Mouse (Mus musculus): Measurements from ENCODE around the gene Gm37596. TPM values are rescaled to one million over a fixed set of nuclear protein-coding genes. Genes with fewer than 3 reads are reported as not detected.
"Not testable (repeated sequence)": the region's sequence is repeated elsewhere in the genome, so short reads cannot be mapped to it uniquely, and the experiment has no call there.

Gene Gm37596
- polyA plus RNA-seq (2015; fragmentation: Nextera tagmentation; extraction: Ambion mirVana), result not detected in 2 replicates

- H3K27ac ChIP-seq (replicated peaks); H3K36me3 ChIP-seq; H3K4me1 ChIP-seq; ATAC-seq (replicated peaks); H3K27me3 ChIP-seq; H3K9ac ChIP-seq (replicated peaks); H3K4me2 ChIP-seq (replicated peaks); H3K4me3 ChIP-seq; H3K9me3 ChIP-seq: not testable (repeated sequence)
- WGBS, result 81% methylated on average over 1 of the region's 2 CpGs
Observed at GRCm38 (mm10) chr3:93692970-93693369, at the start of gene Gm37596. Gene Gm37596, minus strand, starts transcription at chr3:93693070.

- H3K9ac ChIP-seq (replicated peaks); H3K36me3 ChIP-seq; H3K27me3 ChIP-seq; H3K27ac ChIP-seq (replicated peaks); H3K4me2 ChIP-seq (replicated peaks); ATAC-seq (replicated peaks); H3K4me1 ChIP-seq; H3K9me3 ChIP-seq; H3K4me3 ChIP-seq: not testable (repeated sequence)
- WGBS, result 86% methylated on average over 2 of the region's 2 CpGs
Observed at GRCm38 (mm10) chr3:93708969-93709637, 16.2 kb upstream of the Gm37596 start.

DNA sequence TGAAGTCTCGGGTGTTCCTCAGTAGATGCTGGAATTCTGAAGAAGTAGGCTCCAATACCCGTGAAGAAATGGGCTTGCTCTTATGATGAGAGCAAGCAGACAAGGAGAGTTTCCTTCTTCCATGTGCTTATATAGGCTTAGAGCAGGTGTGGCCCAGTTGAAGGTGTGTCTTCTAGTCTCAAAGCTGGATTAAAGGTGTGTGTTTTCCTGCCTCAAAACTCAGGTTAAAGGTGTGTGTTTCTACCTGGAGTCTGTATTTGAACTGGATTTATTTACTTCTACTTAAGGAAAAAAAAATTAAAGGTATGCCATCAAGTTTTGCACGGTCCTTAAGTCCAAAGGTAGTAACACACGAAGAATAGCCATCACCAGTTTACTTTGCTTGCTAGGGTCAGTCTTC, 16.7 kb downstream of the Gm37596 start, which contains the start of gene Tdpoz1:
Gene Tdpoz1 (minus strand): TSS at position 101 of the 400 bp plus-strand sequence.
- not testable (repeated sequence) for H3K27me3 ChIP-seq; H3K27ac ChIP-seq (replicated peaks); H3K36me3 ChIP-seq; H3K4me1 ChIP-seq; H3K4me3 ChIP-seq; H3K9ac ChIP-seq (replicated peaks); H3K4me2 ChIP-seq (replicated peaks); H3K9me3 ChIP-seq; ATAC-seq (replicated peaks)
- WGBS, result 90% methylated on average over 3 of the region's 4 CpGs

DNA sequence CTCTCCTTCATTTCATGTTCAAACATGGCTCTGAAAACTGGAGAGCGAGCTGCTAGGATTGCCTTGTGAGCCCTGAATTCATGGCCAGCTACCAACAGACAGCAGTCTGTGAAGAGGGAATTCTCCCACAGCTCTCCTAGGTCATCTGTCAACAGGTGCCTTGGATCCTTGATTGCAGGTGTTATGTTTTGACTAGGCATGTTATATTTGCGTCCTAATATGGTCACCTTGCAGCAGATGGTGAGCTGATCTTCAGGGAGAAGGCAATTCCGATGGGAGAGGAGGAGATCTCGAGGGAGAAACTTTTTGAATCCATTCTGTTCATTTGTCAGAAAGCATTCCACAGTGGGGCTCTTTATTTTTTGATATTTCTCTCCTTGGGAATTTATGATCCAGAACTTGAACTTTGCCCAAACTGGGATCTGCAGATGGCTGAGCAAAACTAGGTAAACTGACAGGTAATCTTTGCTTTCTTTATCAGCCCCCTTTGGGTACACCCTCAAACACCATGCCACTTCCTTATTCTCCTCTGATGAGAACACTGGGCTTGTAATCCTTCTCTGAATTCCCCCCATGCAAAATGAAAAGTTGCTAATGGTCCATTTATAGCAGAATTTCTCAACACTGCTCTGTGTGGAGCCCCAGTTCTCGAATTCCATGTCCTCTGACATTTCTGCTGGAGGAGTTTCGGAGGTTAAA, 21.9 kb downstream of the Gm37596 start:
- H3K4me3 ChIP-seq; ATAC-seq (replicated peaks); H3K36me3 ChIP-seq; H3K4me1 ChIP-seq; H3K9me3 ChIP-seq; H3K27ac ChIP-seq (replicated peaks); H3K9ac ChIP-seq (replicated peaks); H3K27me3 ChIP-seq; H3K4me2 ChIP-seq (replicated peaks): not testable (repeated sequence)
- 86% methylated on average over 5 of the region's 6 CpGs for WGBS

DNA sequence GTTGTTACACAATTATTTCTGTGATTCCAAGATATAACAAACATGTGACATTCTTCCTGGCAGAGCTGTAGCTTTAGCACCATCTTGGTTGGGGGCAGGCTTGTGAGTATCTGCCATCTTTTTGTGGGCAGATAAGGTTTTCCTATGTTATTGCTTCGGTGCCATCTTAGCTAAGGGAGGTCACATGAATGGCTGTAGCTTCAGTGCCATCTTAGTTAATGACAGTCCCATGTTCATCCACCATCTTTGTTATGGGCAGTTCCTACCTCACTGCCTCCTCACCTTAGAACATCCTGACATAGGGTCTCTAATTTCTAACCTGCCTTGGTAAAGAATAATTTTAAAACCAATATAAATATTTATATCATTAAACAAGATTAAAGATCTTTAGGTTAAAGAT, 38.6 kb downstream of the Gm37596 start:
- ATAC-seq (replicated peaks), result no peak
- no peaks in the 10 kb centered on the region for H3K27me3 ChIP-seq
- no peak overlapping the region for H3K4me3 ChIP-seq
- no peak overlapping the region for H3K27ac ChIP-seq (replicated peaks)
- 80% methylated on average over 1 of the region's 1 CpGs for WGBS
- no peak overlapping the region for H3K4me2 ChIP-seq (replicated peaks)
- H3K4me1 ChIP-seq, result no peaks in the 10 kb centered on the region
- no peaks in the 10 kb centered on the region for H3K9me3 ChIP-seq
- no peaks in the 10 kb centered on the region for H3K36me3 ChIP-seq
- H3K9ac ChIP-seq (replicated peaks), result no peak overlapping the region

DNA sequence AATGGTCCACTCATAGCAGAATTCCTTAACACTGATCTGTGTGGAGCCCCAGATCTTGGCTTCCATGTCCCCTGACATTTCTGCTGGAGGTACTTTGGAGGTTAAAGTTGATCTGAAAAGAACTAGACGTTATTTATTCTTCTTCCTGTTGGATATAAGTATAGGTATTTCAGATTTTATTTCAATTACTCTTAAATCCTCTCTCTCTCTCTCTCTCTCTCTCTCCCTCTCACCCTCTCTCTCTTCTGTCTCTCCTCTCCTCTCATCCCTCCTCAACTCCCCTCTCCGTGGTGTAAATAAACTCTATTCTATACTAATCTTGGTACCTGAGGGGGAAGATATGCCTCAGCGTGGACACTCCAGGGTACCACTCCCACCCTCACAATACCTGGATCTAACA, 40.3 kb downstream of the Gm37596 start, which contains the start of gene Tdpoz2:
Gene Tdpoz2 (minus strand): TSS at position 101 of the 400 bp plus-strand sequence.
- ATAC-seq (replicated peaks), result no peak
- H3K9me3 ChIP-seq, result no peaks in the 10 kb centered on the region
- 75% methylated on average over 3 of the region's 3 CpGs for WGBS

More for the DNA sequence above, 40.3 kb downstream of the Gm37596 start, which contains the start of gene Tdpoz2:
- H3K4me3 ChIP-seq, result no peak within 1 kb of the TSS
- H3K36me3 ChIP-seq, result no peaks in the 10 kb centered on the region
- no peak within 1 kb of the TSS for H3K4me2 ChIP-seq (replicated peaks)
- no peak within 1 kb of the TSS for H3K9ac ChIP-seq (replicated peaks)
- no peaks in the 10 kb centered on the region for H3K27me3 ChIP-seq
- H3K27ac ChIP-seq (replicated peaks), result no peak within 1 kb of the TSS
- no peaks in the 10 kb centered on the region for H3K4me1 ChIP-seq

Other genes starting within 250 kb of the Gm37596 start
- gene Tchhl1, start 224.3 kb downstream of the Gm37596 start, polyA plus RNA-seq (2015; fragmentation: Nextera tagmentation; extraction: Ambion mirVana), result not detected in 2 replicates
- 102 and 108 TPM in 2 replicates for gene S100a11, start 172.6 kb downstream of the Gm37596 start, polyA plus RNA-seq (2015; fragmentation: Nextera tagmentation; extraction: Ambion mirVana)
- 114 and 115 TPM in 2 replicates for gene S100a10, start 138.0 kb downstream of the Gm37596 start, polyA plus RNA-seq (2015; fragmentation: Nextera tagmentation; extraction: Ambion mirVana)
- not detected in 2 replicates for gene Tdpoz2, start 40.4 kb downstream of the Gm37596 start, polyA plus RNA-seq (2015; fragmentation: Nextera tagmentation; extraction: Ambion mirVana)
- not detected in 2 replicates for gene Tdpoz1, start 16.8 kb downstream of the Gm37596 start, polyA plus RNA-seq (2015; fragmentation: Nextera tagmentation; extraction: Ambion mirVana)
- gene Gm5773, start 79.9 kb upstream of the Gm37596 start, polyA plus RNA-seq (2015; fragmentation: Nextera tagmentation; extraction: Ambion mirVana), result not detected in 2 replicates
- gene Tdpoz4, start 103.3 kb upstream of the Gm37596 start, polyA plus RNA-seq (2015; fragmentation: Nextera tagmentation; extraction: Ambion mirVana), result not detected in 2 replicates
- not detected in 2 replicates for gene Tdpoz3, start 132.9 kb upstream of the Gm37596 start, polyA plus RNA-seq (2015; fragmentation: Nextera tagmentation; extraction: Ambion mirVana)